Mouse (Mus musculus): ENCODE results near the gene App. TPM values are rescaled to one million over a fixed set of nuclear protein-coding genes. Genes with fewer than 3 reads are reported as not detected.

Gene App
- total RNA-seq, 2 experiments from 2014 or later = 1,293 to 1,298 TPM

- intact Hi-C loops (cut with DNase I) = loop anchor here (5.0 kb wide), 1 partner anchor 720 kb away; no protein-coding TSS in a partner anchor
- DNase-seq (ENCODE audit: low spot score in 2 of 2) = no peak
These were observed 216.3 kb downstream of the App start for GRCm38 (mm10) chr16:84957253-84957652.

GRCm38 (mm10) chr16:84956690-84957089 lies 216.9 kb downstream of the App start:
- DNase-seq (ENCODE audit: low spot score in 2 of 2) = no peak
- intact Hi-C loops (cut with DNase I) = loop anchor here (5.0 kb wide), 1 partner anchor 721 kb away; no protein-coding TSS in a partner anchor

- DNase-seq (ENCODE audit: low spot score in 2 of 2) = no peak
- intact Hi-C loops (cut with DNase I) = loop anchor here (2.0 to 5.0 kb wide), 2 partner anchors 217 to 721 kb away; partner anchors contain the start of gene App
These were observed 217.7 kb downstream of the App start for GRCm38 (mm10) chr16:84955840-84956239.

- peak; percentile 94 to 95 for DNase-seq (ENCODE audit: low spot score in 2 of 2)
- intact Hi-C loops (cut with DNase I) = loop anchor here (2.0 to 5.0 kb wide), 2 partner anchors 217 to 722 kb away; partner anchors contain the start of gene App
These were observed 218.2 kb downstream of the App start for GRCm38 (mm10) chr16:84955204-84955839.

GRCm38 (mm10) chr16:84931024-84931423 lies 242.5 kb downstream of the App start:
- no peak for DNase-seq (ENCODE audit: low spot score in 2 of 2)
- intact Hi-C loops (cut with DNase I) = no loop called here

GRCm38 (mm10) chr16:84927827-84928226 lies 245.7 kb downstream of the App start:
- intact Hi-C loops (cut with DNase I) = no loop called here
- DNase-seq (ENCODE audit: low spot score in 2 of 2) = peak in 1 of 2 experiments; percentile 25

- intact Hi-C loops (cut with DNase I) = no loop called here
- no peak for DNase-seq (ENCODE audit: low spot score in 2 of 2)
These were observed 253.8 kb downstream of the App start for GRCm38 (mm10) chr16:84919649-84920308.

GRCm38 (mm10) chr16:84919087-84919486 lies 254.5 kb downstream of the App start:
- no peak for DNase-seq (ENCODE audit: low spot score in 2 of 2)
- intact Hi-C loops (cut with DNase I) = no loop called here

GRCm38 (mm10) chr16:84916772-84917171 lies 256.8 kb downstream of the App start:
- intact Hi-C loops (cut with DNase I) = no loop called here
- DNase-seq (ENCODE audit: low spot score in 2 of 2) = peak; percentile 14 to 62

GRCm38 (mm10) chr16:84911477-84912165 lies 261.9 kb downstream of the App start:
- intact Hi-C loops (cut with DNase I) = no loop called here

GRCm38 (mm10) chr16:84902995-84903394 lies 270.6 kb downstream of the App start:
- intact Hi-C loops (cut with DNase I) = no loop called here
- no peak for DNase-seq (ENCODE audit: low spot score in 2 of 2)

More at GRCm38 (mm10) chr16:84911477-84912165, 261.9 kb downstream of the App start:
- DNase-seq (ENCODE audit: low spot score in 2 of 2) = no peak
